14 mouse cellular contexts compared by ENCODE assay signal in genomic region chr8:120950674-120951218, GRCm38 (mm10).
DNase-seq lines count a peak whose midpoint lies in the region; ATAC-seq and TF ChIP-seq lines count a peak whose summit lies in the region.
"Had no signal": no experiment of that assay in that cellular context is flagged by ENCODE, and none has a peak within 500 bp of the region (broad histone marks: within the 10 kb centered on the region; RNA-seq: fewer than 3 reads in every experiment).

No protein-coding gene starts in this region.

- H3K27ac ChIP-seq in hindbrain, embryonic 14.5 days = no peak overlapping the region
- H3K27ac ChIP-seq in hindbrain, embryonic 10.5 days = no peak overlapping the region
- no peak overlapping the region for H3K27ac ChIP-seq in embryonic facial prominence, embryonic 12.5 days
- no peak overlapping the region for H3K27ac ChIP-seq in limb, embryonic 13.5 days
- H3K27ac ChIP-seq in left cerebral cortex, adult 2 months = no peak overlapping the region
- H3K27ac ChIP-seq: lung, embryonic 15.5 days had no signal

- no peaks in the 10 kb centered on the region for H3K36me3 ChIP-seq in hindbrain, embryonic 14.5 days (replicated peaks; ENCODE audit: control insufficient read depth, insufficient read depth)
- H3K36me3 ChIP-seq in hindbrain, embryonic 10.5 days = no peaks in the 10 kb centered on the region
- H3K36me3 ChIP-seq in embryonic facial prominence, embryonic 12.5 days = no peaks in the 10 kb centered on the region
- no peaks in the 10 kb centered on the region for H3K36me3 ChIP-seq in limb, embryonic 13.5 days
- H3K36me3 ChIP-seq: lung, embryonic 15.5 days had no signal

- no peak overlapping the region for H3K4me3 ChIP-seq in hindbrain, embryonic 14.5 days (replicated peaks; ENCODE audit: low read length)
- H3K4me3 ChIP-seq in hindbrain, embryonic 10.5 days = no peak overlapping the region
- H3K4me3 ChIP-seq in embryonic facial prominence, embryonic 12.5 days = no peak overlapping the region
- no peak overlapping the region for H3K4me3 ChIP-seq in limb, embryonic 13.5 days
- no peak overlapping the region for H3K4me3 ChIP-seq in left cerebral cortex, adult 2 months
- H3K4me3 ChIP-seq: lung, embryonic 15.5 days had no signal

- peaks cover 3% of the 10 kb centered on the region; the same call in 1 of the 2 replicates for H3K27me3 ChIP-seq in hindbrain, embryonic 14.5 days (ENCODE audit: control insufficient read depth, insufficient read depth, low read length)
- peaks cover 99% of the 10 kb centered on the region for H3K27me3 ChIP-seq in hindbrain, embryonic 10.5 days (ENCODE audit: insufficient read depth, poor library complexity, severe bottlenecking)
- peaks cover 50% of the 10 kb centered on the region for H3K27me3 ChIP-seq in embryonic facial prominence, embryonic 12.5 days
- peaks cover 64% of the 10 kb centered on the region for H3K27me3 ChIP-seq in limb, embryonic 13.5 days
- H3K27me3 ChIP-seq: lung, embryonic 15.5 days had no signal

- H3K4me2 ChIP-seq in hindbrain, embryonic 14.5 days (replicated peaks) = 0 out of 2 replicates have a peak overlapping the region, but pooled peaks have one; percentile 7
- H3K4me2 ChIP-seq in embryonic facial prominence, embryonic 12.5 days (replicated peaks) = peak overlapping the region; percentile 16; the same call in 1 of the 2 replicates
- H3K4me2 ChIP-seq in limb, embryonic 13.5 days (replicated peaks) = peak overlapping the region; percentile 41
- H3K4me2 ChIP-seq: heart, embryonic 11.5 days; liver, embryonic 11.5 days; lung, embryonic 15.5 days had no signal

- no peak for ATAC-seq in hindbrain, embryonic 14.5 days (ENCODE audit: low FRiP score)
- peak; percentile 31; the same call in 1 of the 2 replicates for ATAC-seq in embryonic facial prominence, embryonic 12.5 days (ENCODE audit: insufficient number of reproducible peaks, insufficient read depth, low FRiP score, low TSS enrichment)
- peak; percentile 59; the same call in 1 of the 2 replicates for ATAC-seq in limb, embryonic 13.5 days (ENCODE audit: low FRiP score, low read depth)

- H3K9me3 ChIP-seq in hindbrain, embryonic 14.5 days (ENCODE audit: control insufficient read depth, low read length) = no peaks in the 10 kb centered on the region
- H3K9me3 ChIP-seq in hindbrain, embryonic 10.5 days = no peaks in the 10 kb centered on the region
- no peaks in the 10 kb centered on the region for H3K9me3 ChIP-seq in embryonic facial prominence, embryonic 12.5 days
- H3K9me3 ChIP-seq in limb, embryonic 13.5 days = no peaks in the 10 kb centered on the region
- H3K9me3 ChIP-seq: lung, embryonic 15.5 days had no signal

- no peak for TF ChIP-seq CTCF in left cerebral cortex, adult 2 months (IDR thresholded peaks at IDR 0.05)

- 33% methylated on average over 16 of the region's 16 CpGs for WGBS in hindbrain, embryonic 14.5 days
- 56% methylated on average over 16 of the region's 16 CpGs for WGBS in hindbrain, embryonic 10.5 days
- WGBS in embryonic facial prominence, embryonic 12.5 days = 18% methylated on average over 16 of the region's 16 CpGs
- WGBS in limb, embryonic 13.5 days = 15% methylated on average over 16 of the region's 16 CpGs

- intact Hi-C loops in gastrocnemius, postnatal 14 days (cut with DNase I; ENCODE audit: low total_unique reads) = no loop called here
- intact Hi-C loops in left cerebral cortex, adult 2 months (cut with DNase I) = no loop called here

- no peak for DNase-seq in hindbrain, embryonic 14.5 days (ENCODE audit: low spot score)
- DNase-seq in hindbrain, embryonic 10.5 days (ENCODE audit: low spot score) = no peak
- peak; percentile 72 for DNase-seq in Muller cell, postnatal 12 days (ENCODE audit: inconsistent ontology term)
- DNase-seq in gastrocnemius, postnatal 14 days = no peak
- DNase-seq in left cerebral cortex, adult 2 months (ENCODE audit: extremely low spot score in 1 of 2, low spot score in 2 of 2) = no peak
- DNase-seq: cerebellum, adult 11-12 months; gastrocnemius, postnatal 10 days; kidney, adult 11 months; spleen, adult 18-20 months had no signal

- no peaks in the 10 kb centered on the region for H3K4me1 ChIP-seq in hindbrain, embryonic 14.5 days (replicated peaks; ENCODE audit: control insufficient read depth, insufficient read depth, low read length)
- peaks cover 23% of the 10 kb centered on the region for H3K4me1 ChIP-seq in hindbrain, embryonic 10.5 days (replicated peaks)
- peaks cover 40% of the 10 kb centered on the region for H3K4me1 ChIP-seq in embryonic facial prominence, embryonic 12.5 days
- H3K4me1 ChIP-seq in limb, embryonic 13.5 days = peaks cover 54% of the 10 kb centered on the region

- H3K9ac ChIP-seq in hindbrain, embryonic 14.5 days = no peak overlapping the region
- no peak overlapping the region for H3K9ac ChIP-seq in embryonic facial prominence, embryonic 12.5 days
- no peak overlapping the region for H3K9ac ChIP-seq in limb, embryonic 13.5 days
- H3K9ac ChIP-seq: lung, embryonic 15.5 days had no signal
